Mouse (Mus musculus) MEL (cell line): ENCODE data around the gene Dbn1. TPM values are rescaled to one million over a fixed set of nuclear protein-coding genes. Genes with fewer than 3 reads are reported as not detected.

Experiments
- DNase-seq: peaks from one replicate; pipeline ENCODE4 v3.0.0; 2011; ENCODE audit warnings: low read depth, low spot score
- H3K27ac ChIP-seq: 2 replicates; pipeline ENCODE4 v1.5.1; 2012; ENCODE audit warnings: low read depth, mild to moderate bottlenecking, control low read depth, low read length, moderate library complexity; ENCODE audit not compliant: control insufficient read depth
- H3K27me3 ChIP-seq, 2 experiments: fragments of 150-350 bp in 1 of 2; sonication (generic) in 1 of 2; 2 replicates each; pipeline ENCODE4 v1.6.1; 2012; ENCODE audit warnings: low read length in 2 of 2, mild to moderate bottlenecking in 2 of 2, improper control_type of control experiment in 1 of 2, moderate library complexity in 1 of 2; ENCODE audit not compliant: insufficient read depth in 2 of 2, control insufficient read depth in 1 of 2
- H3K36me3 ChIP-seq, 2 experiments: 2 replicates each; pipeline ENCODE4 v1.6.1; 2012 to 2014; ENCODE audit warnings: low read length in 2 of 2, improper control_type of control experiment in 1 of 2, inconsistent platforms in 1 of 2, mild to moderate bottlenecking in 1 of 2; ENCODE audit not compliant: insufficient read depth in 2 of 2, control insufficient read depth in 1 of 2
- H3K4me1 ChIP-seq, 2 experiments: fragments of 150-350 bp in 1 of 2; sonication (generic) in 1 of 2; 2 replicates each; pipeline ENCODE4 v1.6.1; 2012; ENCODE audit warnings: low read length in 2 of 2, improper control_type of control experiment in 1 of 2, mild to moderate bottlenecking in 1 of 2; ENCODE audit not compliant: insufficient read depth in 2 of 2, control insufficient read depth in 1 of 2
- H3K4me3 ChIP-seq, 2 experiments: fragments of 150-350 bp in 1 of 2; sonication (generic) in 1 of 2; 2 replicates each; pipeline ENCODE4 v1.5.1; 2012; ENCODE audit warnings: low read depth in 2 of 2, low read length in 2 of 2, mild to moderate bottlenecking in 2 of 2, moderate library complexity in 2 of 2, control low read depth in 1 of 2, improper control_type of control experiment in 1 of 2; ENCODE audit not compliant: control insufficient read depth in 1 of 2, insufficient read depth in 1 of 2
- H3K79me2 ChIP-seq: 2 replicates; pipeline ENCODE4 v1.6.1; 2012; ENCODE audit warnings: mild to moderate bottlenecking, low read length, moderate library complexity; ENCODE audit not compliant: control insufficient read depth, poor library complexity, insufficient read depth
- H3K9ac ChIP-seq: 2 replicates; pipeline ENCODE4 v1.6.1; 2012; ENCODE audit warnings: low read depth, mild to moderate bottlenecking, control low read depth, low read length, moderate library complexity; ENCODE audit not compliant: control insufficient read depth, poor library complexity, severe bottlenecking
- H3K9me3 ChIP-seq: fragments of 150-350 bp; sonication (generic); replicated peaks from 2 replicates; pipeline ENCODE4 v1.6.1; 2012; ENCODE audit warnings: mild to moderate bottlenecking, low read length, improper control_type of control experiment, moderate library complexity; ENCODE audit not compliant: insufficient read depth
- CTCF ChIP-seq, 3 experiments: IDR thresholded peaks in 2 of 3; conservative IDR thresholded peaks in 1 of 3; 2 replicates each; pipeline ENCODE4 v1.5.1; 2011 to 2012; ENCODE audit warnings: low read length in 3 of 3, low read depth in 2 of 3, mild to moderate bottlenecking in 2 of 3, improper control_type of control experiment in 1 of 3, inconsistent platforms in 1 of 3, mixed read lengths in 1 of 3, moderate library complexity in 1 of 3; ENCODE audit not compliant: control insufficient read depth in 1 of 3, insufficient read depth in 1 of 3, poor library complexity in 1 of 3, severe bottlenecking in 1 of 3
- EP300 ChIP-seq, 2 experiments: IDR thresholded peaks; 2 replicates each; pipeline ENCODE4 v1.6.1; 2011; ENCODE audit warnings: improper control_type of control experiment in 2 of 2, low read length in 2 of 2, low read depth in 1 of 2, mild to moderate bottlenecking in 1 of 2
- GABPA ChIP-seq: IDR thresholded peaks from 2 replicates; pipeline ENCODE4 v1.6.1; 2012; ENCODE audit warnings: low read depth, mild to moderate bottlenecking, inconsistent platforms, low read length, improper control_type of control experiment, moderate library complexity
- GATA1 ChIP-seq: IDR thresholded peaks from 2 replicates; pipeline ENCODE4 v1.6.1; 2011; ENCODE audit warnings: low read depth, low read length, improper control_type of control experiment
- HCFC1 ChIP-seq: IDR thresholded peaks from 2 replicates; pipeline ENCODE4 v1.6.1; 2012; ENCODE audit warnings: low read depth, mild to moderate bottlenecking, inconsistent platforms, low read length, improper control_type of control experiment, moderate library complexity
- KAT2A ChIP-seq: conservative IDR thresholded peaks from 2 replicates; pipeline ENCODE4 v1.6.1; 2012; ENCODE audit warnings: low read depth, low read length, improper control_type of control experiment, inconsistent platforms
- MAZ ChIP-seq: IDR thresholded peaks from 2 replicates; pipeline ENCODE4 v1.6.1; 2012; ENCODE audit warnings: low read depth, mild to moderate bottlenecking, inconsistent platforms, low read length, improper control_type of control experiment
- MYB ChIP-seq: IDR thresholded peaks from 2 replicates; pipeline ENCODE4 v1.6.1; 2011; ENCODE audit warnings: mild to moderate bottlenecking, low read depth, low read length, improper control_type of control experiment
- POLR2A ChIP-seq, 2 experiments: IDR thresholded peaks; 2 replicates each; pipeline ENCODE4 v1.6.1; 2011 to 2012; ENCODE audit warnings: low read length in 2 of 2, mild to moderate bottlenecking in 2 of 2, control low read depth in 1 of 2, improper control_type of control experiment in 1 of 2, low read depth in 1 of 2, moderate library complexity in 1 of 2; ENCODE audit not compliant: control insufficient read depth in 1 of 2, insufficient read depth in 1 of 2, poor library complexity in 1 of 2
- POLR2AphosphoS5 ChIP-seq: IDR thresholded peaks from 2 replicates; pipeline ENCODE4 v1.6.1; 2012; ENCODE audit warnings: low read depth, borderline replicate concordance, mild to moderate bottlenecking, inconsistent platforms, low read length, moderate library complexity, mixed read lengths
- RAD21 ChIP-seq: IDR thresholded peaks from 2 replicates; pipeline ENCODE4 v1.6.1; 2011; ENCODE audit warnings: mild to moderate bottlenecking, low read depth, low read length, improper control_type of control experiment
- RCOR1 ChIP-seq: IDR thresholded peaks from 2 replicates; pipeline ENCODE4 v1.6.1; 2012; ENCODE audit warnings: low read depth, mild to moderate bottlenecking, inconsistent platforms, low read length, improper control_type of control experiment
- SIN3A ChIP-seq: IDR thresholded peaks from 2 replicates; pipeline ENCODE4 v1.6.1; 2012; ENCODE audit warnings: low read length, improper control_type of control experiment, inconsistent platforms
- UBTF ChIP-seq: IDR thresholded peaks from 2 replicates; pipeline ENCODE4 v1.6.1; 2012; ENCODE audit warnings: low read depth, mild to moderate bottlenecking, inconsistent platforms, low read length, improper control_type of control experiment, moderate library complexity, borderline replicate concordance; ENCODE audit not compliant: insufficient read depth
- USF2 ChIP-seq, 2 experiments: IDR thresholded peaks; 2 replicates each; pipeline ENCODE4 v1.6.1; 2011 to 2012; ENCODE audit warnings: improper control_type of control experiment in 2 of 2, low read length in 2 of 2, borderline replicate concordance in 1 of 2, inconsistent platforms in 1 of 2, low read depth in 1 of 2, mild to moderate bottlenecking in 1 of 2; ENCODE audit not compliant: insufficient read depth in 1 of 2
- ZKSCAN1 ChIP-seq: IDR thresholded peaks from 2 replicates; pipeline ENCODE4 v1.6.1; 2012; ENCODE audit warnings: low read depth, mild to moderate bottlenecking, inconsistent platforms, low read length, improper control_type of control experiment, moderate library complexity
- ZMIZ1 ChIP-seq: IDR thresholded peaks from 2 replicates; pipeline ENCODE4 v1.6.1; 2012; ENCODE audit warnings: low read depth, mild to moderate bottlenecking, inconsistent platforms, low read length, improper control_type of control experiment, moderate library complexity
- polyA plus RNA-seq, 2 experiments: library from polyadenylated mRNA; stranded (reverse) in 1 of 2; unstranded in 1 of 2; fragments of >175 nt in 1 of 2; fragments of >200 nt in 1 of 2; gene quantifications; 2 replicates each; pipeline versions ENCODE4 v1.2.1 to v1.2.4; 2012; ENCODE audit warnings: low replicate concordance in 2 of 2, low read depth in 1 of 2; ENCODE audit not compliant: insufficient read length in 2 of 2, insufficient read depth in 1 of 2, missing spikeins in 1 of 2
- total RNA-seq: library from RNA; depleted of rRNA; stranded (reverse); fragments of 300-350 nt; gene quantifications from 2 replicates; pipeline ENCODE4 v1.2.3, GENCODE M21; 2012

The Dbn1 gene
- total and polyA plus RNA-seq, 3 experiments: 0.04 to 0.53 TPM; not detected in 1

- H3K4me3 ChIP-seq: no peak overlapping the region
- TF ChIP-seq KAT2A: no peak
- TF ChIP-seq POLR2A (IDR thresholded peaks at IDR 0.05; ENCODE audit: control insufficient read depth in 1 of 2, insufficient read depth in 1 of 2, low read depth in 1 of 2, low read length in 2 of 2, poor library complexity in 1 of 2): no peak
- TF ChIP-seq RCOR1: no peak
- no peak for TF ChIP-seq RAD21
- TF ChIP-seq USF2 (IDR thresholded peaks at IDR 0.05; ENCODE audit: borderline replicate concordance in 1 of 2, insufficient read depth in 1 of 2, low read depth in 1 of 2, low read length in 2 of 2): no peak
- no peak for TF ChIP-seq ZKSCAN1
- TF ChIP-seq EP300 (IDR thresholded peaks at IDR 0.05; ENCODE audit: low read depth in 1 of 2, low read length in 2 of 2): no peak
- TF ChIP-seq ZMIZ1: no peak
- TF ChIP-seq GABPA: no peak
- TF ChIP-seq CTCF (IDR thresholded peaks at IDR 0.05 in 2 of 3, conservative IDR thresholded peaks at IDR 0.05 in 1 of 3; ENCODE audit: control insufficient read depth in 1 of 3, insufficient read depth in 1 of 3, low read depth in 2 of 3, low read length in 3 of 3, poor library complexity in 1 of 3, severe bottlenecking in 1 of 3): no peak
- TF ChIP-seq MAZ: no peak
- no peak for TF ChIP-seq UBTF
- no peak for TF ChIP-seq MYB
- no peak for TF ChIP-seq SIN3A
- no peak for TF ChIP-seq HCFC1
- no peak for TF ChIP-seq POLR2AphosphoS5
- TF ChIP-seq, all 39 proteins: peak for 0
- H3K79me2 ChIP-seq: no peaks in the 10 kb centered on the region
- no peaks in the 10 kb centered on the region for H3K27me3 ChIP-seq
- H3K36me3 ChIP-seq: peaks cover 0 to 2% of the 10 kb centered on the region in 2 experiments; a peak in 2 of 4 replicates
- H3K27ac ChIP-seq: no peak overlapping the region
- no peak for DNase-seq
- no peaks in the 10 kb centered on the region for H3K4me1 ChIP-seq
- H3K9ac ChIP-seq: no peak overlapping the region
- H3K9me3 ChIP-seq: no peaks in the 10 kb centered on the region
These were observed 24.9 kb downstream of the Dbn1 start for GRCm38 (mm10) chr13:55462965-55463364.

DNA sequence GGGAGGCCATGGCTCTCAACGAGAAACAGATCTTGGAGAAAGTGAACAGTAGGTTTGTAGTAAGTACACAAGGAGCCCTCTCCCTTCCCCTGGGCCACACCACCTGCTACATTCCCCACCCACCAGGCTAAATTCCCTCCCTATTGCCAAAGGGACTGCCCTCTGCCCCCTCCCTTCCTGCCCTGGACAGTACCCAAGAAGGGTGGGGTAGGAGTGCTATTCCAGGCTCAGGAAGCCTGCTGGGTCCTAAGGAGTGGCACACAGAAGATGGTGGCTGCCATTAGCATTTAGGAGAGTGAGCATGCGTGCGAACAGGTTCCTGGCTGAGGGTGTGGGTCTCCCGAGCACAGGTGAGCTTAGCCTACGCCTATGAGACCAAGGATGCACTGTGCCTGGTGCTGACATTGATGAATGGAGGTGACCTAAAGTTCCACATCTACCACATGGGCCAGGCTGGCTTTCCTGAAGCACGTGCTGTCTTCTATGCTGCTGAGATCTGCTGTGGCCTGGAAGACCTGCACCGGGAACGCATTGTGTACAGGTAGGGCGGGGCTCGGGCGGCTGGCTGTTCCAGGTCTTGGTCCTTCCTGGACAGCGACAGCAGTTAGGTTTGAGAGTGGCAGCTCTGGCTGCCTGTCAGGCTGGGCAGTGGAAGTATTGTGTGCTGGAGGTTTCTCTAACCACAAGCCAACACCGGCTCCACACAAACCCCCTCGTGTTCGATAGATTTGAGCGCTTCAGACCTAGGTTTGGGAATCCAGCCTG is 35.9 kb downstream of the Dbn1 start:
- H3K4me1 ChIP-seq: peaks cover 4 to 15% of the 10 kb centered on the region in 2 experiments
- DNase-seq: no peak
- no peak overlapping the region for H3K9ac ChIP-seq

More for the DNA sequence above, 35.9 kb downstream of the Dbn1 start:
- Histone ChIP-seq H3K4me3 (no peak overlapping the region), H3K9me3 (no peaks in the 10 kb centered on the region), H3K27ac (no peak overlapping the region), H3K79me2 (peaks cover 15% of the 10 kb centered on the region), H3K36me3 (peaks cover 4 to 8% of the 10 kb centered on the region in 2 experiments), H3K27me3 (no peaks in the 10 kb centered on the region)
- no peak for TF ChIP-seq GATA1
